Mouse (Mus musculus) stomach, postnatal 0 days (tissue): ENCODE measurements around the gene Slamf8. TPM values are rescaled to one million over a fixed set of nuclear protein-coding genes. Genes with fewer than 3 reads are reported as not detected.

Source experiments
- ATAC-seq: fragments of 200-750 bp; cut with Nextera tagmentation; 2 replicates; pipeline ENCODE4 v1.8.0; 2017; ENCODE audit not compliant: low FRiP score, low TSS enrichment
- DNase-seq: peaks from one replicate; pipeline ENCODE4 v3.0.0-alpha.2; 2016; ENCODE audit warnings: low spot score
- H3K27ac ChIP-seq: fragments of 300-500 bp; sonication (generic); replicated peaks from 2 replicates; pipeline ENCODE4 v1.5.1; 2014; ENCODE audit warnings: mild to moderate bottlenecking, control low read depth
- H3K27me3 ChIP-seq: fragments of 300-500 bp; sonication (generic); 2 replicates; pipeline ENCODE4 v1.6.1; 2014; ENCODE audit warnings: low read length; ENCODE audit not compliant: control insufficient read depth, insufficient read depth
- H3K36me3 ChIP-seq: fragments of 300-500 bp; sonication (generic); 2 replicates; pipeline ENCODE4 v1.6.1; 2014; ENCODE audit warnings: low read length, mixed read lengths; ENCODE audit not compliant: control insufficient read depth, insufficient read depth
- H3K4me1 ChIP-seq: fragments of 300-500 bp; sonication (generic); replicated peaks from 2 replicates; pipeline ENCODE4 v1.6.1; 2014; ENCODE audit warnings: antibody characterized with exemption; ENCODE audit not compliant: control insufficient read depth, insufficient read depth
- H3K4me2 ChIP-seq: fragments of 300-500 bp; sonication (generic); replicated peaks from 2 replicates; pipeline ENCODE4 v1.6.1; 2014; ENCODE audit warnings: low read depth, mild to moderate bottlenecking, control low read depth, moderate library complexity
- H3K4me3 ChIP-seq: fragments of 300-500 bp; sonication (generic); 2 replicates; pipeline ENCODE4 v1.5.1; 2014; ENCODE audit warnings: low read depth, low read length, control low read depth
- H3K9ac ChIP-seq: fragments of 300-500 bp; sonication (generic); 2 replicates; pipeline ENCODE4 v1.6.1; 2014; ENCODE audit warnings: mild to moderate bottlenecking, low read length, control low read depth, mixed read lengths
- H3K9me3 ChIP-seq: fragments of 300-500 bp; sonication (generic); 2 replicates; pipeline ENCODE4 v1.6.1; 2016; ENCODE audit warnings: low read length; ENCODE audit not compliant: control insufficient read depth
- CTCF ChIP-seq: IDR thresholded peaks from 2 replicates; pipeline ENCODE4 v1.5.1; 2016; ENCODE audit warnings: antibody characterized with exemption, low read depth, mild to moderate bottlenecking, moderate library complexity
- EP300 ChIP-seq: optimal IDR thresholded peaks from 2 replicates; pipeline ENCODE3; 2016; ENCODE audit warnings: antibody characterized with exemption
- WGBS: fragments of 180-500 bp; shearing (Covaris S2); extraction: QIAGEN DNeasy Blood & Tissue Kit; methylation state at CpG from one replicate; pipeline ENCODE4 v1.1.7; 2014; 5-methylcytosine and 5-hydroxymethylcytosine counted together
- polyA plus RNA-seq: library from polyadenylated mRNA; unstranded; fragments of >200 nt; fragmentation: Nextera tagmentation; extraction: Ambion mirVana; gene quantifications from 2 replicates; pipeline ENCODE4 v1.2.1, GENCODE M21; 2015

The Slamf8 gene
- polyA plus RNA-seq, 1 experiment from 2014 or later, result 0.12 TPM

DNA sequence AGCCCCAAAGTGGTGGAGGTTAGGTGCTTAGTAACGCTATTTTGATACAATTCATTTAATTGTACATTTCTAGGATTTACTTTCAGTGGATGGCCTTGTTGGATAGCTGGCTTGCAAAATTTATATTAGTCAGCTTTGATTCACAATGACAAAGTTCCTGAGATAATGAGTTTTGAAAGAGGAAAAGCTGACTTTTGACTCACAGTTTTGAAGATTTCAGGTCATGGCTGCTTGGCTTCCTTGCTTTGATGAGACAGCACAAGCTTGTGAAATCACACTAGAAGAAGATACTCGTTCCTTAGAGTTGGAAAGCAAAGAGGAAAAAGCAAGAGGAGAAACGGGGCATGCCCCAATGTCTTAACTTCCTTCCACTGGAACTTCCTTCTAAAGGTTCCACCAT lies 24.2 kb downstream of the Slamf8 start:
- Histone ChIP-seq H3K4me3 (no peak overlapping the region), H3K27ac (no peak overlapping the region), H3K9me3 (no peaks in the 10 kb centered on the region), H3K4me1 (peaks cover 8% of the 10 kb centered on the region), H3K36me3 (no peaks in the 10 kb centered on the region), H3K9ac (no peak overlapping the region), H3K4me2 (no peak overlapping the region), H3K27me3 (no peaks in the 10 kb centered on the region)
- ATAC-seq (no peak), DNase-seq (no peak)
- WGBS, result 79% methylated on average over 3 of the region's 3 CpGs
- TF ChIP-seq EP300 (no peak), CTCF (no peak)

DNA sequence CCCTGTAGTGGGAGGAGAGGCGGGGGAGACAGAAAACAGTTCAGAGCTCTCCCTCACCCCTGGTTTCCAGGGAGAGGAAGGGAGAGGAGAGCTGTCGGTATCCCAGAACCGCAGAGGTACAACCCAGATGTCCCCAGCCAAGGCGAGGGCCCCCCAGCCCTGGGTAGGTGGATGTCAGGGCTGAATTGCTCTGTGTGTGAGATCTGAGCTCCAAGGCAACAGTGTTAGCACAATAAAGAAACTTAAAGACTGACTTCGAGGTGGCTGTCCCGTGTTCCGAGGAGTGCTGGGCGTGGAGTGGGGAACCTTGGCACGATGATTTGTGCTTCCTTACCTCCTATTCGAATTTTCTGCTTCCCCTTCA lies 26.9 kb downstream of the Slamf8 start:
- peak overlapping the region; percentile 72 for H3K27ac ChIP-seq
- ATAC-seq, result no peak; the same call in 1 of the 2 replicates

DNA sequence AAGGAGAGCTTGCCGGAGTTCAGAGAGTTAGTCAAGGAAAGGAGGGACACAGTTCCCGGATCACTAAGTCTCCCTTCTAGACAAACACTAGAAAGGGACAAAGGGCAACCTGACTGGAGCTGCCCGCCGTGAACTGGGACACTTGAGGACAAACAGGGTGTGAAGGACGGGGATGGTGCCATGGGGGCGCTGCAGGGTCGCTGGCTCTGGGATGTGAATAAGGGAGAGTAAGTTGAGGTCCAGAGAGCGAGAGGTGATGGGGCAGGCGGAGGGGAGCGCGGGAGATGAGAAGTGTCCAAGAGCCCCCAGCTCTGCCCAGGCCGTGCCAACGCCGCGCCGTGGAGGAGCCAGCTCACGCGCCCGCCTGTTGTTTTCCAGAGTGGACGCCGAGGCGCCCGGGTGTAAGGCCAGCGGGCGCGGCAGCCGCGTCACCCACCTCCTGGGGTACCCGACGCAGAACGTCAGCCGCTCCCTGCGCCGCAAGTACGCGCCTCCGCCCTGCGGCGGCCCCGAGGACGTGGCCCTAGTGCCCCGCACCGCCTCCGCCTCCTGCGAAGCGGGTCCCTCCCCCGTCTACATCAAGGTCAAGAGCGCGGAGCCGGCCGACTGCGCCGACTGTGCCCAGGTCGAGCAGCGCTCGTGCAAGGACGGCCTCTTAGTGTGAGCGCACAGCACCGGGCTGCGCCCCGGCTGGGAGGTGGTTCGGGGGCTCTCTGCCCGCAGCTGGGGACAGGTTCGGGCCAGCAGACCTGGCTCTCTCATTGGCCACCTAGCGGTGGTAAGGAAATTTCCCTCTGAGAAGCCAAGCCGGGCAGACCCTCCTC lies 27.5 kb downstream of the Slamf8 start:
- peak; percentile 95 for ATAC-seq
- 0% methylated on average over 64 of the region's 66 CpGs for WGBS
- TF ChIP-seq EP300 (no peak), CTCF (peak; percentile 80)

More for the DNA sequence above, 26.9 kb downstream of the Slamf8 start:
- Histone ChIP-seq H3K9ac (peak overlapping the region; percentile 64; the same call in 1 of the 2 replicates), H3K4me2 (peak overlapping the region; percentile 92), H3K36me3 (no peaks in the 10 kb centered on the region), H3K4me3 (peak overlapping the region; percentile 55), H3K4me1 (peaks cover 8% of the 10 kb centered on the region), H3K27me3 (no peaks in the 10 kb centered on the region), H3K9me3 (no peaks in the 10 kb centered on the region)
- DNase-seq, result no peak
- 6% methylated on average over 9 of the region's 10 CpGs for WGBS
- no peak for TF ChIP-seq CTCF
- no peak for TF ChIP-seq EP300

DNA sequence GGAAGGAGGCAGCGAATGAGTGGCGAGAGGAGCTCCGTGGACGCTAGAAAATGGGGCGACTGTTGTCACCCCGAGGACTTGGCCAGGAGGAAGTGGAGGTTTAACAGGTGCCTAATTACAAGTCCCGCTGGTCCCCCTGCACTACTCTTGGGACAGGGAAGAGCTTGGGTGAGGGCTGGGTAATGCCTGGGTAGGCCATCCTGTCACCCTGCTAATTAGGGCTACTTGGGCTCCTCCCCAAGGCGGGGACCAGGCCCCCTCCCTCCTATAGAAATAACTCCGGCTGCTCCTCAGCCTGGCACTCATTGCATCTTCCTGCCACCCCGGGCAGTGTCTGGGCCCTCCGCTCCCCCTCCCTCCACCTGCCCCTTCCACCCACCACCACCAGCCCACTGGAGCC lies 34.7 kb downstream of the Slamf8 start, which contains the start of gene Vsig8:
TSS of gene Vsig8 (plus strand) at position 301 of the 400 bp plus-strand sequence.
- peak within 1 kb of the TSS; percentile 87 for H3K27ac ChIP-seq
- peak within 1 kb of the TSS; percentile 19 for H3K4me3 ChIP-seq
- peak within 1 kb of the TSS; percentile 35; the same call in 1 of the 2 replicates for H3K9ac ChIP-seq
- no peak for TF ChIP-seq CTCF
- no peak for TF ChIP-seq EP300
- H3K4me2 ChIP-seq, result peak within 1 kb of the TSS; percentile 42
- ATAC-seq (no peak), DNase-seq (no peak)
- no peaks in the 10 kb centered on the region for H3K9me3 ChIP-seq
- no peaks in the 10 kb centered on the region for H3K36me3 ChIP-seq
- H3K4me1 ChIP-seq, result peaks cover 4% of the 10 kb centered on the region; the same call in 1 of the 2 replicates
- no peaks in the 10 kb centered on the region for H3K27me3 ChIP-seq
- 65% methylated on average over 11 of the region's 11 CpGs for WGBS

More for the DNA sequence above, 27.5 kb downstream of the Slamf8 start:
- Histone ChIP-seq H3K4me2 (peak overlapping the region; percentile 92), H3K9me3 (no peaks in the 10 kb centered on the region), H3K27me3 (no peaks in the 10 kb centered on the region), H3K4me1 (peaks cover 8% of the 10 kb centered on the region), H3K9ac (peak overlapping the region; percentile 64), H3K27ac (peak overlapping the region; percentile 72), H3K4me3 (peak overlapping the region; percentile 55), H3K36me3 (no peaks in the 10 kb centered on the region)
- peak; percentile 88 for DNase-seq

DNA sequence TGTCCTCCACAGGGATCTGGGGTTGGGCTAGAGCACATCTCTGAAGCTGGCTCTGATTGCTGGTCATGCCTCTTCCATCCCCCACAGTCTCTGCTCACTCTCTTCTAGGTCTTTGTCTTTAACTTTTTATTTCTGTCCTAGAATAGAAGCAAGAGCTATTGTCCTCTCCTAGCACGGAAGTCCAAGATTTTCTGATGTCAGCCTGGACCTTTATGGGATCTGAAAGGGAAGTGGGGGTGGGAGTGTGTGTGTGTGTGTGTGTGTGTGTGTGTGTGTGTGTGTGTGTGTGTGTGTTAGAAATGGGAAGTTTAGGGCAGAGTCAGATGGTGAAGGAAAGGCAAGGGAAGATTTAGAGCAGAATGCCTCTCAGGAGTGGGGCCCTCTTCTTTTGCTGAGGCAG lies 37.7 kb downstream of the Slamf8 start:
- TF ChIP-seq CTCF, result no peak
- no peak for TF ChIP-seq EP300
- Histone ChIP-seq H3K4me1 (peaks cover 4% of the 10 kb centered on the region; the same call in 1 of the 2 replicates), H3K9me3 (no peaks in the 10 kb centered on the region), H3K4me3 (no peak overlapping the region), H3K27ac (peak overlapping the region; percentile 40), H3K27me3 (no peaks in the 10 kb centered on the region), H3K9ac (no peak overlapping the region), H3K4me2 (no peak overlapping the region), H3K36me3 (no peaks in the 10 kb centered on the region)
- ATAC-seq (no peak), DNase-seq (no peak)
- WGBS, result 38% methylated on average over 1 of the region's 1 CpGs

DNA sequence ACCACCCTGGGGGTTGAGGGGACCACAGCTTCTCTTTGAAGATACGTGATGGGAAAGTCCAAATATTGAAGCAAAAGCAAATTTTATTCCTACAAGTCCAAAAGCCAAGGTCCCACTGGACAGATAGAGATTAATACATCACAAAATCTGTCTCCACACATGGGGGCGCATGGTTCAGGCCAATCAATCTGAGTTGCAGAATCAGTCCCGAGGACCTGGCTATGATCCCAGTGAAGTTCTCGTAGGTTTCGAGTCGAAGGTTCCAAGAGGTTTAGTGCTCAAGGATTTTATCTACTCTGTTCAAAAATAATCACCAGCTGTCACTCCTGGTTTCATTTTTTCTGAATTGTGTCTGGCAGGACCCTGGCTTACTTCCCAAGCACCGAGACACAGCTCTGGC lies 39.4 kb downstream of the Slamf8 start:
- WGBS, result 11% methylated on average over 7 of the region's 7 CpGs
- Histone ChIP-seq H3K27me3 (no peaks in the 10 kb centered on the region), H3K4me3 (peak overlapping the region; percentile 48), H3K36me3 (no peaks in the 10 kb centered on the region), H3K4me2 (peak overlapping the region; percentile 69), H3K4me1 (peaks cover 4% of the 10 kb centered on the region; the same call in 1 of the 2 replicates), H3K27ac (no peak overlapping the region), H3K9ac (peak overlapping the region; percentile 27; the same call in 1 of the 2 replicates), H3K9me3 (no peaks in the 10 kb centered on the region)
- TF ChIP-seq CTCF, result no peak
- no peak for TF ChIP-seq EP300
- ATAC-seq, result no peak
- DNase-seq, result no peak
